Mouse (Mus musculus): Measurements from ENCODE around the gene Bcat2. TPM values are rescaled to one million over a fixed set of nuclear protein-coding genes. Genes with fewer than 3 reads are reported as not detected.

Bcat2 gene
- polyA plus RNA-seq, 1 experiment from 2014 or later, result 84.7 TPM

- H3K9me3 ChIP-seq (ENCODE audit: control insufficient read depth, low read length), result no peaks in the 10 kb centered on the region
- no peak for ATAC-seq (replicated peaks; ENCODE audit: low FRiP score)
- 72% methylated on average over 8 of the region's 8 CpGs for WGBS
- peak overlapping the region; percentile 79 for H3K4me2 ChIP-seq
- H3K27ac ChIP-seq (ENCODE audit: low read depth, low read length), result peak overlapping the region; percentile 95
- peak overlapping the region; percentile 43; the same call in 1 of the 2 replicates for H3K4me3 ChIP-seq (ENCODE audit: low read depth, low read length)
- peaks cover 47% of the 10 kb centered on the region for H3K4me1 ChIP-seq (replicated peaks; ENCODE audit: control insufficient read depth, insufficient read depth, low read length)
- no peaks in the 10 kb centered on the region for H3K36me3 ChIP-seq (ENCODE audit: control insufficient read depth, insufficient read depth, low read length)
- H3K27me3 ChIP-seq (replicated peaks; ENCODE audit: control insufficient read depth, insufficient read depth, low read length), result no peaks in the 10 kb centered on the region
- DNase-seq (ENCODE audit: low spot score), result no peak
- H3K9ac ChIP-seq (ENCODE audit: low read depth, low read length), result peak overlapping the region; percentile 67; the same call in 1 of the 2 replicates
Measured at GRCm38 (mm10) chr7:45567112-45567779, 2.7 kb upstream of the Bcat2 start.

DNA sequence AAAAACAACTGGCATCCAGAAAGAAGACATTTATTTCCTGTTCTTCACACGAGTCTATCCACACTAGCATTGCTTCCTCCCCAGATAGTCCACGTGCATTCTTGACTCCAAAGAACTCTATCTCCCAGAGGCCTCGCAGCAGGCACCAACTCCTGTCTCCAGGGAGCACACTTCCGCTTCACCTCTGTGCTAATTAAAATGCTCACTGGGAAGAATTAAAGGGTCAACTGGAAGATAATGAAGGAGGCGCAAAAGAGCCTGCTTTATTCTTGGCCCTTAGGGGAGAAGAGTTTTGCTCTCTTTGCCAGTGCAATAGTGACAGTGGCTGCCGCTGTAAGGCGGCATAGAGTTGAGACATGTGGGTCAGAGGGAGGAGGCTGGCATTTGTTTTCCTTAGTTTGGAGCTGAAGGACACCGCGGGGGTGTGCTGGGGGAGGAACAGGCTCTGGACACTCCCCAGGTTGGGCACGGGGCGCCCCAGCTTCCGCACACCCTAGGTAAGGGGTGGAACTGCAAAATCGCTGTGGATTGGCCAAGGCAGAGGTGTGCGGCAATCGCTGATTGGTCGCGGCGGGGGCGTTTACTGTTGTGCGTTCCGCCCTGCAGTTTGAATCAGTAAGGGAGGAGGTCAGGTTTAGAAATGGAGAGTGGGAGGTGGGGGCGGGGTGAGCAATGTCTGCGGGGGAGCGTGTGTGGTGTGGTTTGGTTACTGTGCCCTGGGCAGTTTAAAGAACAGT is 2.0 kb upstream of the Bcat2 start:
- WGBS, result under 1% methylated on average over 24 of the region's 24 CpGs
- no peaks in the 10 kb centered on the region for H3K9me3 ChIP-seq (ENCODE audit: control insufficient read depth, low read length)
- H3K27me3 ChIP-seq (replicated peaks; ENCODE audit: control insufficient read depth, insufficient read depth, low read length), result no peaks in the 10 kb centered on the region
- peak overlapping the region; percentile 67 for H3K9ac ChIP-seq (ENCODE audit: low read depth, low read length)
- H3K4me2 ChIP-seq, result peak overlapping the region; percentile 79
- peaks cover 48% of the 10 kb centered on the region for H3K4me1 ChIP-seq (replicated peaks; ENCODE audit: control insufficient read depth, insufficient read depth, low read length)
- peak overlapping the region; percentile 43 for H3K4me3 ChIP-seq (ENCODE audit: low read depth, low read length)
- H3K36me3 ChIP-seq (ENCODE audit: control insufficient read depth, insufficient read depth, low read length), result no peaks in the 10 kb centered on the region
- DNase-seq (ENCODE audit: low spot score), result peak; percentile 94
- peak overlapping the region; percentile 95 for H3K27ac ChIP-seq (ENCODE audit: low read depth, low read length)
- peak; percentile 94 for ATAC-seq (replicated peaks; ENCODE audit: low FRiP score)

DNA sequence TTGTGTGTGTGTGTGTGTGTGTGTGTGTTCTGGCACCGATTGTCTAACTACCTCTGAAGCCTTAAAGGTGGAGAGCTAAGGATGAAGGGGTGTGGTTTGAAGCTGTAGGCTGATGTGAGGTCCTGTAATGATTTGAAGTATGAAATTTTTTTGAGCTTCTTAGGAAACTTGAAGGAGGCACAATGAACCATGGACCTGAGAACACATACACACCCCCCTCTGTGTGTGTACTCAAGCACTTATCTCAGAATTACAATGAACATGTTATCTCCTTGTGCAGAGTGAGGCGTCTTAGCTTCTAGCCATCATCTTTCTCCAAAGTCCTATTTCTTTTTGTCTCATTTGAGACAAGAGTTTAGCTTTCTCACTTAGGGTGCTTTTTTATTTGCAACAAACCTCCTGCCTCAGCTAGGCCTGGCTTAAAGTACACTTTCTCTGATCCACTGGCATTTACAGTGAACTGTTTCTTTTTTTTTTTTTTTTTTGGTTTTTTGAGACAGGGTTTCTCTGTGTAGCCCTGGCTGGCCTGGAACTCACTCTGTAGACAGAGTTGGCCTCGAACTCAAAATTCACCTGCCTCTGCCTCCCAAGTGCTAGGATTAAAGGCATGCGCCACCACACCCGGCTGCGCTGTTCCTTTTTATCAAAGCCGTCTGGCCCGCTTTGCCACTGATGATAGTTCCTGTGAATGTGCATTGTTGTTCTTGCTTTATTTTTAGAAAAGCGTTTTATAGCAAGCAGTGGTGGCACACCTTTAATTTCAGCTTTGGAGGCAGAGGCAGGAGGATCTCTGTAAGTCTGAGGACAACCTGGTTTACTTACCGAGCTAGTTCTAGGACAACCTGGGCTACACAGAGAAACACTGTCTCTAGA is 1.1 kb upstream of the Bcat2 start:
- WGBS, result 47% methylated on average over 10 of the region's 10 CpGs
- peak overlapping the region; percentile 38 for H3K4me3 ChIP-seq (ENCODE audit: low read depth, low read length)
- H3K4me2 ChIP-seq, result peak overlapping the region; percentile 79
- peak overlapping the region; percentile 95 for H3K27ac ChIP-seq (ENCODE audit: low read depth, low read length)
- DNase-seq (ENCODE audit: low spot score) (no peak), ATAC-seq (replicated peaks; ENCODE audit: low FRiP score) (peak; percentile 69)
- no peaks in the 10 kb centered on the region for H3K9me3 ChIP-seq (ENCODE audit: control insufficient read depth, low read length)
- peaks cover 54% of the 10 kb centered on the region for H3K4me1 ChIP-seq (replicated peaks; ENCODE audit: control insufficient read depth, insufficient read depth, low read length)
- peak overlapping the region; percentile 66 for H3K9ac ChIP-seq (ENCODE audit: low read depth, low read length)
- H3K36me3 ChIP-seq (ENCODE audit: control insufficient read depth, insufficient read depth, low read length), result no peaks in the 10 kb centered on the region; the same call in 1 of the 2 replicates
- no peaks in the 10 kb centered on the region for H3K27me3 ChIP-seq (replicated peaks; ENCODE audit: control insufficient read depth, insufficient read depth, low read length)

DNA sequence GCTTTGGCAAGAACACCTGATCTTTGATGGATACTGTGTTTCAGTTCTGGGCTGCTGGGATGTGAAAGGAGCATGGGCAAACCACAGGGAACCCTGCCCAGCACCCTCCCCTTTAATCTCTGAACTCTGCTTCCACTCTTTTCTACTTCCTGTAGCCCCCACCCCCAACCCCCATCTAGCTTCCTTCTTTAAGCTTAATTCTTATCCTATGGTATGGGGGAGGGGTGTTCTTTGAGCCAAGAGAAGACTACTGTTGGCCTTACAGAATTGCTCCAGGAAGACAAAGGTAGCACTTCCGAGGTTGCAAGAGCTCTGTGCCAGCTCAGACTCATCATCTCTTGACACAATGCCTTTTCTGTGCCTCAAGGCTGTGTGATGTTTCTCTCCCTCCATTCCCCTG is 2.0 kb downstream of the Bcat2 start:
- ATAC-seq (replicated peaks; ENCODE audit: low FRiP score) (no peak), DNase-seq (ENCODE audit: low spot score) (no peak)
- Histone ChIP-seq H3K36me3 (ENCODE audit: control insufficient read depth, insufficient read depth, low read length) (peaks cover 11% of the 10 kb centered on the region), H3K4me3 (ENCODE audit: low read depth, low read length) (peak overlapping the region; percentile 81; the same call in 1 of the 2 replicates), H3K9ac (ENCODE audit: low read depth, low read length) (no peak overlapping the region), H3K27me3 (replicated peaks; ENCODE audit: control insufficient read depth, insufficient read depth, low read length) (no peaks in the 10 kb centered on the region), H3K4me2 (peak overlapping the region; percentile 68), H3K27ac (ENCODE audit: low read depth, low read length) (no peak overlapping the region), H3K4me1 (replicated peaks; ENCODE audit: control insufficient read depth, insufficient read depth, low read length) (peaks cover 51% of the 10 kb centered on the region), H3K9me3 (ENCODE audit: control insufficient read depth, low read length) (no peaks in the 10 kb centered on the region)
- 20% methylated on average over 1 of the region's 1 CpGs for WGBS

DNA sequence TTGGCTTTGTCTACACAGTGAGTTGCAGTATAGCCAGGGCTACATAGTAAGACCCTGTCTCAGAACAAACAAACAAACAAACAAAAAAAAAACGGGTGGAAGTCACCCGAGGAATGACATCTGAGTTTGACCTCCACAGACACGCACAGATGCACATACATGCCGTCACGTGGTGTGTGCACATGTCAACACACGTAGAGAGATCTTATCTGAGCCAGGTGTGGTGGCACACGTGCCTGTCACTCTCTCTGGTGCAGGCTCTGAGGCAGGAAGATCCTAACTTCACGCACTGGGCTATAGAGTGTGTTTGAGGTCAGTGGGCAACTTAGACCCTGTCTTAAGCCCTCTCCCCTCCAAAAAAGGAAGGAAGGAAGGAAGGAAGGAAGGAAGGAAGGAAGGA is 4.0 kb downstream of the Bcat2 start:
- H3K9ac ChIP-seq (ENCODE audit: low read depth, low read length), result 0 out of 2 replicates have a peak overlapping the region, but pooled peaks have one; percentile 36
- DNase-seq (ENCODE audit: low spot score) (no peak), ATAC-seq (replicated peaks; ENCODE audit: low FRiP score) (no peak)
- H3K4me1 ChIP-seq (replicated peaks; ENCODE audit: control insufficient read depth, insufficient read depth, low read length), result peaks cover 37% of the 10 kb centered on the region
- WGBS, result 70% methylated on average over 8 of the region's 8 CpGs
- H3K9me3 ChIP-seq (ENCODE audit: control insufficient read depth, low read length), result no peaks in the 10 kb centered on the region
- peak overlapping the region; percentile 54 for H3K4me2 ChIP-seq
- H3K36me3 ChIP-seq (ENCODE audit: control insufficient read depth, insufficient read depth, low read length), result peaks cover 11% of the 10 kb centered on the region
- no peaks in the 10 kb centered on the region for H3K27me3 ChIP-seq (replicated peaks; ENCODE audit: control insufficient read depth, insufficient read depth, low read length)
- H3K27ac ChIP-seq (ENCODE audit: low read depth, low read length), result no peak overlapping the region
- H3K4me3 ChIP-seq (ENCODE audit: low read depth, low read length), result peak overlapping the region; percentile 48

DNA sequence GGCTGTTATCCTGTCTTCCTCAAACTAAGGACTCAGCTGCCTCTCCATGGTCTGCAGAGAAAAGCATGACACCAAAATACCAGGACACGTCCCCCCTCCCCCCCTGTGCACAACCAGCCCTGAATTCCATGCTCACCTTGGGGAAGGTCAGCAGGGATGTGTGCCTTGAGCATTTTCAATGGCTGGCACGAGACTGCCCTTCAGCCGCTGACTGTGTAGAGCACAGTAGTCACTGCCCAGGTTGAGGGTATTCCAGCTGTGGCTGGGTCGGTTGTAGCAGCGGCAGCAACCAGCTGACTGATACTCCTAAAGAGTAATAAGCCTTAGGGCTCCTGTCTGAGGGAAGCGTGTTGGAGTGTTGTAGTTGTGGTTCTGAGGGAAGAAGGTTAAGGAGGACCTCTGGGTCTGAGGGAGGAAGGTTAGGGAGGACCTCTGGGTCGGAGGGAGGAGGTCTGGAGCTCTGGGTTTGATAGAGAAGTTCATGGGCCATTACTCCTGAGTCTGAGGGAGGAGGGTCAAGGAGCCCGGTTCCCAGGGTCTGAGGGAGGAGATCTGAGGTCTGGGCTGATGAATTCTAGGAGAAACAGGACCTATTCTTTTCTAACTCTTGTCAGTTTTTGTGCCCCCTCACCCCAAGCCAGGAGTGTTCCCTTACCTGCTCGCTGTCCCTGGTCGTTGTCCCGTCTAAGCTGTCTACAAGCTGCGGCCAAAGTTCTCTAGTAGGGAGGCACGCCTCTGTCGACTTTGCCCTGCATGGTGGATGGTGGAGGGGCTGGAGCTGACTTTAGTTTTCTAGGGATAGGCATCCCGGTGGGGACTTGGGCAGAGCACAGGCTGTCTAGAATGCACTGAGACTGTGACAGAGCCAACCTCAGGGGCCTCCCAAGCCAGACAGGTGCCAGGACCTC is 4.8 kb downstream of the Bcat2 start:
- no peak for DNase-seq (ENCODE audit: low spot score)
- Histone ChIP-seq H3K4me3 (ENCODE audit: low read depth, low read length) (peak overlapping the region; percentile 48), H3K9ac (ENCODE audit: low read depth, low read length) (peak overlapping the region; percentile 1; the same call in 1 of the 2 replicates), H3K36me3 (ENCODE audit: control insufficient read depth, insufficient read depth, low read length) (peaks cover 11% of the 10 kb centered on the region), H3K9me3 (ENCODE audit: control insufficient read depth, low read length) (no peaks in the 10 kb centered on the region), H3K4me2 (peak overlapping the region; percentile 54), H3K27me3 (replicated peaks; ENCODE audit: control insufficient read depth, insufficient read depth, low read length) (no peaks in the 10 kb centered on the region), H3K27ac (ENCODE audit: low read depth, low read length) (peak overlapping the region; percentile 38), H3K4me1 (replicated peaks; ENCODE audit: control insufficient read depth, insufficient read depth, low read length) (peaks cover 30% of the 10 kb centered on the region)
- WGBS, result 76% methylated on average over 15 of the region's 15 CpGs
- no peak for ATAC-seq (replicated peaks; ENCODE audit: low FRiP score)

GRCm38 (mm10) chr7:45585923-45586322 is 16.0 kb downstream of the Bcat2 start:
- H3K36me3 ChIP-seq (ENCODE audit: control insufficient read depth, insufficient read depth, low read length), result peaks cover 22% of the 10 kb centered on the region

More at GRCm38 (mm10) chr7:45585923-45586322, 16.0 kb downstream of the Bcat2 start:
- H3K4me2 ChIP-seq, result no peak overlapping the region
- no peak overlapping the region for H3K27ac ChIP-seq (ENCODE audit: low read depth, low read length)
- no peak overlapping the region for H3K4me3 ChIP-seq (ENCODE audit: low read depth, low read length)
- 89% methylated on average over 6 of the region's 6 CpGs for WGBS
- no peaks in the 10 kb centered on the region for H3K9me3 ChIP-seq (ENCODE audit: control insufficient read depth, low read length)
- H3K9ac ChIP-seq (ENCODE audit: low read depth, low read length), result no peak overlapping the region
- DNase-seq (ENCODE audit: low spot score) (no peak), ATAC-seq (replicated peaks; ENCODE audit: low FRiP score) (no peak)
- H3K4me1 ChIP-seq (replicated peaks; ENCODE audit: control insufficient read depth, insufficient read depth, low read length), result no peaks in the 10 kb centered on the region
- H3K27me3 ChIP-seq (replicated peaks; ENCODE audit: control insufficient read depth, insufficient read depth, low read length), result no peaks in the 10 kb centered on the region

Data from liver, embryonic 11.5 days (tissue).